Mouse (Mus musculus): ENCODE results near the gene B230219D22Rik.
A peak's percentile ranks its signal among the peaks of the same experiment; 100 is the strongest.
"Not testable (repeated sequence)": the region's sequence is repeated elsewhere in the genome, so short reads cannot be mapped to it uniquely, and the experiment has no call there.

Gene B230219D22Rik

GRCm38 (mm10) chr13:55692535-55693242 lies at the start of gene B230219D22Rik:
Gene B230219D22Rik, plus strand, starts transcription at chr13:55693124.
- peak; percentile 90 for DNase-seq

- peak; percentile 51 for DNase-seq
These were observed 48.4 kb upstream of the B230219D22Rik start for GRCm38 (mm10) chr13:55644525-55644924.

GRCm38 (mm10) chr13:55650098-55650497 lies 42.8 kb upstream of the B230219D22Rik start:
- no peak for DNase-seq

GRCm38 (mm10) chr13:55650980-55651379 lies 41.9 kb upstream of the B230219D22Rik start:
- DNase-seq: no peak

DNA sequence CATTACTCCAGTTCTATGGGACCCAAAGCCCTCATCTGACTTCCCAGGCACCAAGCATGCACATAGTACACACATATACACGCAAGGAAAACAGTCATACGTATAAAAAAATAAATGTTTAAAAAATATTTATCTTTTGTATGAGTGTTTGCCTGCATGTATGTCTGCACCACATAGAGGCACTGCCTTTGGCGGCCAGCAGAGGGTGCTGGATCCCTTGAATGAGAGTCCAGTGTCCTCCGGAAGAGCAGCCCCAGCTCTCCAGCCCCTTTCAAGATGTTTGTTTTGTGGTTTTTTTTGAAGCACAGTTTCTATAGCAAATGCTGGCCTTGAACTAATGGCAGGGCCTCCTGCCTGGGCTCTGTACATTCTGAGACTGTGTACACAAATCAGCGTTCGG lies 24.4 kb upstream of the B230219D22Rik start:
- peak; percentile 60 for DNase-seq

DNA sequence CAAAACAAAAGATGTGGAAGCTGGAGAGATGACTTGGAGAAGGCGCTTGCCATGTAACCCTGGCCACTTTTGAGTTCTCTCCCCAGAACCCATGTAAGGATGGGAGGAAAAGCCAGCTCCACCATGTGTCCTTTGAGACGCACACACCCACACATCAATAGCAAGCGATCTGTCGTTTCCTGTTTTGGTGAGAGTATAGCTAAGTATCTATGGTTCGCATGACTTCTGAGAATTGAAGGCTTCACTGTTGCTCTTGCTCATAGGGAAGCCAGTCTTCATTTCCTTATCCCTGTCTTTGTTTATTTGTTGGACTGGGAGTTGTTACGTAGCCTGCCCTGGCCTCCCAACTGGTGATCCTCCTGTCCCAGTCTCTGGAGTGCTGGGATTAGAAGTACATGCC lies 20.2 kb upstream of the B230219D22Rik start:
- DNase-seq: no peak

- DNase-seq: no peak
These were observed 15.6 kb upstream of the B230219D22Rik start for GRCm38 (mm10) chr13:55677364-55677763.

DNA sequence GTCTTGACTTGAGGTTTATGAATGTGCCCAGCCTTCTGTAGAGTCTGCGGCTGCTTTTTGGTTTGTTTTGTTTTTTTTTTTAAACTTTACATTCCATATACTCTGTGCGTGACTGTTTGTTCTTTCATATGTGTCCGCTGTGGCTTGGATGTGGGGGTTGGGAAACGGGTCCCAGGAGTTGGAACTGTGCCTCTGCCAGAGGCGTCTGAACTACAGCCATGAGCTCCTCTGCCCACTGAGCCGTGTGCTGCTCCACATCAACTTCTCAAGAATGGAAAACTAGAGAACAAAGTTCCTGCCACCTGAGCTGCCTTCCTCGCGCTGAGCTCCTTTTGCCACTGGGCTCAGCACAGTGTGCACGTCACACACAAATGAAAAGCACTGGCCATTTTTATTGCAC lies 10.7 kb upstream of the B230219D22Rik start:
- DNase-seq: no peak

- DNase-seq: no peak
These were observed 9.3 kb upstream of the B230219D22Rik start for GRCm38 (mm10) chr13:55683581-55683980.

DNA sequence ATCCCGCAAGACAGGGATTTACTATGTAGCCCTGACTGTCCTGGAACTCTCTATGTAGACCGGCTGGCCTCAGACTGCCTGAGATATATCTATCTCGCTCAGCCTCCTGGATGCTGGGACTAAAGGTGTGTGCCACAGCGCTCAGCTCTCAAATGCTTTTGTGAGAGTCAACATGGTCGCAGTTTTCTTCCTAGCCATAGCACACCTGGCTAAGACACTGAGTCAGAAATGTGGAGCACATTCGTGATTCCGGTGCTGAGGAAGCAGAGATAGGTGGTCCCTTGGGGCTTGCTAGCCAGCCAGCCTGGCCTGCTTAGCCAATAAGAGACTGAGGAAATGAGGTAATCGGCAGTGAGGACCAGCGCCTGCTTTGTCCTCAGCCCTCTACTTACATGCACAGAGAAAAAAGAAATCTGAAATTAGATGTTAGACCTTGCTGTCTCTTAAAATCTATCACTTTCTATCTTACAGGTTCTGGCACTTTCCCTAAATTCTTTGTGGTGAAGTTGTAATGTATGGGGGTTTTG lies 6.8 kb upstream of the B230219D22Rik start:
- DNase-seq: no peak

- DNase-seq: no peak
These were observed 4.9 kb upstream of the B230219D22Rik start for GRCm38 (mm10) chr13:55687927-55688602.

- DNase-seq: peak; percentile 73
These were observed 358 bp downstream of the B230219D22Rik start for GRCm38 (mm10) chr13:55693243-55693721.

- DNase-seq: no peak
These were observed 1.2 kb downstream of the B230219D22Rik start for GRCm38 (mm10) chr13:55694110-55694509.

DNA sequence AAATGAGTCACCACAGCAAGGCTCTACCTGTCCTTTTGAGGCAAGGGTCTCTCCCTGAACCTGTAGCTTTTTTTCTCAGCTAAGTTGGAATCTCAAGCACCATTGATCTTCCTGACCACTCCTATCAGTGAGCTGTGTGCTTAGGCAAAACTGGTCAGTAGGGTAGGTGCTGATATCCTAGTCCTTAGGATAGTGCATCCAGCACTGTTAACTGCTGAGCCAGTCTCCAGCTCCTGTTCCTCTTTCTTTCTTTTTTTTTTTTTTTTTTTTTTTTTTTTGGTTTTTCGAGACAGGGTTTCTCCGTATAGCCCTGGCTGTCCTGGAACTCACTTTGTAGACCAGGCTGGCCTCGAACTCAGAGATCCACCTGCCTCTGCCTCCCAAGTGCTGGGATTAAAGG lies 3.1 kb downstream of the B230219D22Rik start:
- not testable (repeated sequence) for DNase-seq

DNA sequence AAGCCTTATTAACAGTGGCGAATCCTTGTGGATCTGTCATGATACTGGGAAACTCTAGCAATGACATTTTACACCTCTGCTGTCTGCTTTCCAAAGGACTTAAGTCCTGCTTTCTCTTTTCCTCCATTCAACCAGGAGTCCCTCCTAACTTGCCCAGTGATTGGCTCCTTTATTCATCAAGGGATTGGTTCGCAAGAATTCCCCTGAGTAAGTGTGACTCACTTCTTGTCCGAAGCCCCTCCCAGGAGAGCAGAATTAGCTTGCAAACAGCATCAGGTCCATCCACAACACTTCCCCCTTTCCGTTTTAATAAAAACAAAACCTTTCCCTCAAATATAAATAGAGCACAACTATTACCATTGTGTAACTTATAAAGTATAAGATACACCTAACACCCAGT lies 11.4 kb downstream of the B230219D22Rik start:
- DNase-seq: no peak

DNA sequence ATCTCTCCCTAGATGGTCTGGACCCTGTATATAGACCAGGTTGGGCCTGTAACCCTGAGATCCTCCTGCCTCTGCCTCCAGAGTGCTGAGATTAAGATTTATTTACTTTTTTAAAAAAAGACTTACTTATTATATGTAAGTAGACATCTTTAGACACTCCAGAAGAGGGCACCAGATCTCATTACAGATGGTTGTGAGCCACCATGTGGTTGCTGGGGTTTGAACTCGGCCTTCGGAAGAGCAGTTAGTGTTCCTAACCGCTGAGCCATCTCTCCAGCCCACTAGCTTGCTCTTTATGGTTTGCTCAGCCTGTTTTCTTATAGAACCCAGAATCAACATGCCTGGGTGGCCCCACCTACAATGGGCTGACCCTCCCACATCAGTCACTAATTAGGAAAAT lies 19.9 kb downstream of the B230219D22Rik start:
- no peak for DNase-seq

- DNase-seq: peak; percentile 90
These were observed 21.7 kb downstream of the B230219D22Rik start, which contains the start of gene Txndc15 for GRCm38 (mm10) chr13:55714501-55715166. Gene Txndc15, plus strand, starts transcription at chr13:55714650.

- no peak for DNase-seq
These were observed 22.2 kb downstream of the B230219D22Rik start for GRCm38 (mm10) chr13:55715167-55715512.

GRCm38 (mm10) chr13:55715908-55716510 lies 23.1 kb downstream of the B230219D22Rik start:
- DNase-seq: peak; percentile 54

GRCm38 (mm10) chr13:55721516-55721915 lies 28.6 kb downstream of the B230219D22Rik start:
- no peak for DNase-seq

GRCm38 (mm10) chr13:55721995-55722394 lies 29.1 kb downstream of the B230219D22Rik start:
- DNase-seq: no peak

- DNase-seq: no peak
These were observed 33.7 kb downstream of the B230219D22Rik start for GRCm38 (mm10) chr13:55726598-55727119.
